Mouse (Mus musculus) bone marrow, adult 2 months (tissue): ENCODE measurements around the gene Ric8a.

Experiments
- CTCF ChIP-seq: fragments of 200-500 bp; IDR thresholded peaks from 2 replicates; pipeline ENCODE4 v1.5.1; 2011; ENCODE audit warnings: low read length, control low read depth; ENCODE audit not compliant: control insufficient read depth, insufficient read depth
- POLR2A ChIP-seq: fragments of 200-500 bp; IDR thresholded peaks from 2 replicates; pipeline ENCODE4 v1.6.1; 2011; ENCODE audit warnings: low read depth, mild to moderate bottlenecking, control low read depth, low read length, borderline replicate concordance; ENCODE audit not compliant: control insufficient read depth

GRCm38 (mm10) chr7:140902036-140902875, 45.5 kb downstream of the Ric8a start:
- TF ChIP-seq POLR2A (no peak), CTCF (no peak)
